Mouse (Mus musculus) cerebellum, postnatal 14 days (tissue): ENCODE measurements around the gene Gm3173.
"Not testable (repeated sequence)": the region's sequence is repeated elsewhere in the genome, so short reads cannot be mapped to it uniquely, and the experiment has no call there.

ENCODE experiments used
- DNase-seq, 2 experiments: peaks; one replicate each; pipeline ENCODE4 v3.0.0; 2021; ENCODE audit warnings: mixed read lengths in 2 of 2

Gene Gm3173

DNA sequence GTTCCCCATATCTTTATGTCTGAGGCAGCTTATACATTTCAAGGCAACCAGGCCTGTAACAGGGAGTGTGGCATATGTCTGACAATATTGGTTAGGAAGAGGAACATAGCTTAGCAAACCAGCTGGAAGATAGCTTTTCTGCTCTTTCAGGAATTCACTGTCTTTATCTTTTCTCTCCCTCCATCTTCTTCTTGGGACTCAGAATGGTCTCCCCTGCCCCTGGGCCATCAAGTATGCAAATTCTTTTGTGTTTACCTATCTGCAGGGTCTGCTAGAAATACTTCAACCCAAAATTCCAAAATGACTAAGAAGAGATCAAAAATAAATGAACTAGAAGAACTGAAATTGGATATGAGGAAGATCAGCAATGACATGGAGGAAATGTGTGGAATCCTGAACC is at the start of gene Gm3173:
TSS of gene Gm3173 (plus strand) at position 301 of the 400 bp plus-strand sequence.
- DNase-seq: not testable (repeated sequence)

DNA sequence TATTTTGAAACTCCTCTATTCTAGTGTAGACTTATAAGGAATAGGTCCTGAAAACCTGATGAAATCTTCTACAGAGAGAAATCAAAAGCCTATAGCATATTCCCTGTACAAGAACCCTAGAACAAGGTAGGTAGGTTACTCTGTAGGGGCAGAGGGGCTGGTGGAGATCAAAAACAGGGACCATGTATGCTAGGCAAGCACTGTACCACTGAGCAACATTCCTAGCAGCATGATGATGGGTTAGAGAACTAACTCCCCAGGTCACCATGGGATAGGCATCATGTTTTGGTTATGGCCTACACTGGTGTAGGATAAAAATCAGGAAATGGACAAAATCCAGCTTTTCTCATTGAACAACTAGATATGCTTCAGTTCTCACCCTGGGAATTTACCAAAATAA is 45.2 kb upstream of the Gm3173 start:
- DNase-seq: not testable (repeated sequence)

DNA sequence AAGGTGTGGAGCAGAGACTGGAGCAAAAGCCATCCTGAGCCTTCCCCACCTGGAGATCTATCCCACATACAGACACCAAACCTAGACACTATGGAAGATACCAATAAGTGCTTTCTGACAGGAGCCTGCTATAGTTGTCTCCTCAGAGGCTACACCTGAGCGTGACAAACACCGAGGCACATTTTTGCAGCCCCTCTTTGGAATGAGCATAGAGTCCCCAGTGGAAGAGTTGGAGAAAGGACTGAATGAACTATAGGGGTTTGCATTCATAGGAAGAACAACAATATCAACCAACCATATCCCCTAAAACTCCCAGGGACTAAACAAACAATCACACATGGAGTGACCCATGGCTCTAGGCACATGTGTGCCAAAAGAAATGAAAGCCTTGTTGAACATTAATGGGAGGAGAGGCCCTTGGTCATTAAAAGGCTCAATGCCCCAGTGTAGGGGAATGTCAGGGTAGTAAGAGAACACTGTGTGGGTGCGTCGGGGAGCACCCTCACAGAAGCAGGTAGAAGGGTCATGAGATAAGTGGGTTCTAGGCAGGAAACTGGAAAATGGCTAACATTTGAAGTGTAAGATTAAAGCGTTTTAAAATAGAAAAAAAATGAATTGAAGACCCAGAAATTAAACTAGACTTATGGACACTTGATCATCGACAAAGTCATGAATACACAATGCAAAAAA is 37.8 kb upstream of the Gm3173 start:
- DNase-seq: not testable (repeated sequence)

DNA sequence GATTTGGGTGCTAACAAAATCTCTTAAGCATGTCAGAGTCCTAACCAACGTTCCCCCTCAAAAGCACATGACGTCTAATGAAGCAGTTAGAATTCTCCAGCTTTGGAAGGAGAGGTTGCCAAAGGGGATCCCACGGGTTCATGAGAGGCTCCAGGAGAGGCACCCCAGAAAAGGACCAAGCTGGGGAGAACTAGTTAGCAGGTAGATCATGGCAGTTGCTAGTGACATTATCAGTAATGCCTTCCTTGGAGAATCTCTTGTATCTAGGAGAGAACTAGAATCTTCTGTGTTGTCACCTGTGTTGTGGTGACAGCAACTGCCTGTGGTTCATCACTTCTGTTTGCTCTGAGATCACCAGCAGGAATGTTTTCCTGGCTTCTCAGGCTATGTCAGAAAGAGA is 33.6 kb upstream of the Gm3173 start, which contains the start of gene Gm3159:
TSS of gene Gm3159 (plus strand) at position 301 of the 400 bp plus-strand sequence.
- not testable (repeated sequence) for DNase-seq

DNA sequence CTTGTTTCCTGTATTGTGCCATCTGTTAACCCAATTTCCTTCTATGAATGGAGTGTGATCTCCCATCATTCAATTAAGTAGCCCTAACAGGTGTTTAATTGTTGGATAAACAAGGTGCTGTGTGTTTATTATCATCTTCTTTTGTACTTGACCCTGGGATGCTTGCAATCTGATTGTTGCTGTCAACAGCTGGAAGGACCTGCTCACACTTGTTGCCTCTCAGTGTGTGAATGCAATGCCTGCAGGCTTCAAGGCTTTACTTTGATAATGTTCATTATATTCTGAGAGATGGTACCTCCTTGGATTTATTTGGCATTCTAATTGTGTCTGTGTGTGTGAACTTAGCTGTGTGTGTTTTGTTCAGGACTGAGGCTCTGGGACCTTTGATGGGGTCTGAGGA is 32.2 kb upstream of the Gm3173 start:
- DNase-seq: not testable (repeated sequence)

DNA sequence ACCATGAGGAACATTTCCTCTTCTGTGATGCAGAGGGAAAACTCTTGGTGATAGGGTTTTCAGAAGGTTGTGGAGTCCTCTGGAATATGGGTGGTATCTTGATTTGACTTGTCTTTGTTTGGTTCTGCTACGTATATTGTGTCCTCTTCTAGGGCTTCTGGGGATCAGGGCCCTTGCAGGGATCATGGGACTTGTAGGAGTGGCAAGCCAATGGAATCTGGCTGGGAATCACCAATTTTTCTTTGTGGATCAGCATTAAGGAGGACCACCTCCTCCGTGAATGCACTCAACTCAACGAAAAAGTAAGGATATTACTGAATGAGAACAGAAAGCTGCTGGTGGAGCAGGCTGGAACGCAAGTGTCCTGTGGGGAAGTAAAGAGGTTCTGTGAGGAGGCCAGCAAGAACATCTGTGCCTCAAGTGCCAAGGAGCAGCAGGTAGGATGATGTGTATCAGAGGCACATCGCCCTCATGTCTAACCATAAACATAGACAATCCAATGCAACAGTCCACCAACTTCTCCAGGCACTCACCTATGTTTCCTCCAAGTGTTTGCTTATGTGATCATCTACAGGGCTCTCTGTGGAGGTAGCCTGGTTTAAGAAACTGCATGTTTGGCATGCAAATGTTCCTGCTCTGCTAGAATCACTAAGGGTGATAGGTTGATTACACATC is 30.5 kb upstream of the Gm3173 start:
- not testable (repeated sequence) for DNase-seq

DNA sequence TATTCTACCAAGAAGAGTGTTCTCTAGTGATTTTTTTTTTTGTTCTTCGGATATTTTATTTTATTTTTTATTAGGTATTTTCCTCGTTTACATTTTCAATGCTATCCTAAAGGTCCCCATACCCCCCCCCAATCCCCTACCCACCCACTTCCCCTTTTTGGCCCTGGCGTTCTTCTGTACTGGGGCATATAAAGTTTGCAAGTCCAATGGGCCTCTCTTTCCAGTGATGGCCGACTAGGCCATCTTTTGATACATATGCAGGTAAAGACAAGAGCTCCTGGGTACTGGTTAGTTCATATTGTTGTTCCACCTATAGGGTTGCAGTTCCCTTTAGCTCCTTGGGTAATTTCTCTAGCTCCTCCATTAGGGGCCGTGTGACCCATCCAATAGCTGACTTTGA is 29.5 kb upstream of the Gm3173 start:
- DNase-seq: not testable (repeated sequence)

DNA sequence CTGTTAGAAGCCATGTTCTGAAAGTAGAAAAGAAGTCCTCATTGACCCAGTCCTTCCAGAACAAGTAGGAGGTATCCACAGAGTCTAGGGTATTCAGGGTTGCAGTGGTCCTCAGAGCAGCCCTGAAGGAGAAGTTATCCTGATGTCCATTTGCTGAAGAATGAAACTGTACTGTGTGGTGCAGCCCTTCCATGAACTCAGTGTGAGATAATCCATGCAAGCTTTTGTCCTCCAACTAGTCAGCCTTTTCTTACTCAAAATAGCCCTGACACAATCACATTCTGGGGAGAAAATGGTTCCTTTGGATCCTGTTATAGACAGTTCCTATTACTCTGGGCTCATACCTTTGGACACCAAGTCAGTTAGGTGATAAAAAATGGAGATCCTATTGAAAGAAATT is 27.0 kb upstream of the Gm3173 start:
- DNase-seq: not testable (repeated sequence)

DNA sequence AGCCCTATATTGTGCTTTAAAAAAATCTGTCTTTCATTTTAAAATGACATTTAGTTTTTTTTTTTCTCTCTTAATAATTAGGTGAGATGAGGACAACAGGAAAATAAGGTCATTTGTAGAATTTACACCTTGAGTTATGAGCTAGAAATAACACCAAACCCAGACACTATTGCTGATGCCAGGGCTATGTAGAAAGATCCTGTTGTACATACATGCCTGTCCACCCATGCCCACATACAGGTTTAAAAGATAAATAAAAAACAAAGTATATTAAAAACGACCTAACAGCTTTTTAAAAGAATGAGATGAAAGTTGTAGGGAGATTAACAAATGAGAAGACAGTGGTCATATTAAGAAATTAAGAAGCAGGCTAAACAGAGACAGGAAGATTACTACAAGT is 20.9 kb upstream of the Gm3173 start:
- DNase-seq: not testable (repeated sequence)

DNA sequence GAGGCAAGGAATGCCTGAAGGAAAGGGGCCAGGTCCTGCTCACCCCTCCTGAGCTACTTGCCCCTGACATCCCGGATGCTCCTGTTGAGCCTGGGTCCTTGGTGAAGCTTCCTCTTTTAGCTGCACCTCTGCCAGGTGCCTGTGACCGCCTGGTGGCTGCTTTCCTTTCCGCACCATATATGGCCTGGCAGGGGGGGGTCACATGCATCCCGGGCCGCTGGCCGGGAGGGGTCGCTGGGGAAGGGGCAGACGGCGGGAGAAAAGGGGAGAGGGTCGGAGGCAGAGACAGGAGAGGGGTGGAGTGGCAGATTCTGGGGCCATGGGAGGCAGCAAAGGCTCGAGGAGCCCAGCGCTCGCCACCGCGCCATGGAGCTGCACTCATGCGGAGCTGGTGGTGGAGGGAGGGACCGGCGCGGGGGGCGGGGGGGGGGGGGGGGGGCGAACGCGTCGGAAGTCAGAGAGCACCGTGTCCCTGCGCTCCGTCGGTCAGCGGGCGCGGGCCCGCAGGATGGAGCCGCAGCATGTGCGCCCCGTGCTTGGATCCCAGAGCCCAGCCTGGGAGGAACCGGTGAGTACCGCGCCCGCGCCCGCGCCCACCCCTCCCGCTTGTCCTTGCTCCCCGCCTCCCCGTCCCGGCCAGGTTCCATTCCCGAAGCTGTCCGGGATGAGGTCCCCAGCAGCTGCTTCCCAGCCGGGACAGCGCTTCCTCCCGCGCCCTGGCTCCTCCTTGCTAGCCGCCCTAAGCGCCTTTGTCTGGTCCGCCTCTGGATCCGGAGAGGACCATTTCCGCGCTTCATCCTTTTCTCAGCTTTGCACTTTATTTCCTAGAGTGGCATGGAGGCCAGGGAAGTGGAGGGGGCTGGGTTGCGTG is 15.6 kb upstream of the Gm3173 start, which contains the start of gene Gm3164:
TSS of gene Gm3164 (plus strand) at position 484 of the 871 bp plus-strand sequence.
- DNase-seq: peak; percentile 47 to 49

DNA sequence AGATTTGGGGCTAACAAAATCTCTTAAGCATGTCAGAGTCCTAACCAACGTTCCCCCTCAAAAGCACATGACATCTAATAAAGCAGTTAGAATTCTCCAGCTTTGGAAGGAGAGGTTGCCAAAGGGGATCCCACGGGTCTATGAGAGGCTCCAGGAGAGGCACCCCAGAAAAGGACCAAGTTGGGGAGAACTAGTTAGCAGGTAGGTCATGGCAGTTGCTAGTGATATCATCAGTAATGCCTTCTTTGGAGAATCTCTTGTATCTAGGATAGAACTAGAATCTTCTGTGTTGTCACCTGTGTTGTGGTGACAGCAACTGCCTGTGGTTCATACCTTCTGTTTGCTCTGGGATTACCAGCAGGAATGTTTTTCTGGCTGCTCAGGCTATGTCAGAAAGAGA is 50.7 kb downstream of the Gm3173 start, which contains the start of gene Gm3182:
TSS of gene Gm3182 (plus strand) at position 301 of the 400 bp plus-strand sequence.
- not testable (repeated sequence) for DNase-seq

DNA sequence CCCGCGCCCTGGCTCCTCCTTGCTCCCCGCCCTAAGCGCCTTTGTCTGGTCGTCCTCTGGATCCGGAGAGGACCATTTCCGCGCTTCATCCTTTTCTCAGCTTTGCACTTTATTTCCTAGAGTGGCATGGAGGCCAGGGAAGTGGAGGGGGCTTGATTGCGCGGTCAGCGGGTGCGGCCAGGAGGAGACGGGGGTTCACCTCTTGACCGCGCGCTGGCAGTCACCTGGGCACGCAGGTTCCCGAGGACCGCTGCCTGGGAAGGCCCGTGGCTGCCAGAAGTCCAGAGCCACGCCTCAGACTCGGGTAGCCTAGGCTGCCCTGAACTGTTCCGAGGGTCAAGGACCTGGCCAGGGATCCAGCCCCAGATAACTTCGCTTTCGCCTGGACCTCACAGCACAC is 68.6 kb downstream of the Gm3173 start:
- DNase-seq: not testable (repeated sequence)

DNA sequence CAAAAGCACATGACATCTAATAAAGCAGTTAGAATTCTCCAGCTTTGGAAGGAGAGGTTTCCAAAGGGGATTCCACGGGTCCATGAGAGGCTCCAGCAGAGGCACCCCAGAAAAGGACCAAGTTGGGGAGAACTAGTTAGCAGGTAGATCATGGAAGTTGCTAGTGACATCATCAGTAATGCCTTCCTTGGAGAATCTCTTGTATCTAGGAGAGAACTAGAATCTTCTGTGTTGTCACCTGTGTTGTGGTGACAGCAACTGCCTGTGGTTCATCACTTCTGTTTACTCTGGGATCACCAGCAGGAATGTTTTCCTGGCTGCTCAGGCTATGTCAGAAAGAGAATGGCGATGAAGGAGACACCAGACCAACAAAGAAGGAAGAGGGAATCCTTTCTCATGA is 124.3 kb downstream of the Gm3173 start, which contains the start of gene Gm3047:
TSS of gene Gm3047 (plus strand) at position 301 of the 400 bp plus-strand sequence.
- not testable (repeated sequence) for DNase-seq
